Mouse (Mus musculus) cerebellum, adult 2 months (tissue): Measurements from ENCODE around the gene Itpkb.

ENCODE experiments used
- CTCF ChIP-seq: fragments of 200-500 bp; IDR thresholded peaks from 2 replicates; pipeline ENCODE4 v1.5.1; 2011; ENCODE audit warnings: low read depth, mild to moderate bottlenecking, control low read depth, low read length, moderate library complexity, borderline replicate concordance; ENCODE audit not compliant: insufficient read depth
- POLR2A ChIP-seq: fragments of 200-500 bp; IDR thresholded peaks from 2 replicates; pipeline ENCODE4 v1.6.1; 2011; ENCODE audit warnings: low read length, control low read depth, borderline replicate concordance; ENCODE audit not compliant: insufficient read depth

GRCm38 (mm10) chr1:180308897-180309296 lies 21.4 kb upstream of the Itpkb start:
- TF ChIP-seq CTCF: no peak
- no peak for TF ChIP-seq POLR2A
